Mouse (Mus musculus) liver, embryonic 14.5 days (tissue): ENCODE results near the gene Enox1.

Experiments used
- CTCF ChIP-seq: IDR thresholded peaks from 2 replicates; pipeline ENCODE4 v1.5.1; 2016; ENCODE audit warnings: antibody characterized with exemption, low read depth, control low read depth
- EP300 ChIP-seq: IDR thresholded peaks from 2 replicates; pipeline ENCODE4 v1.6.1; 2016; ENCODE audit warnings: antibody characterized with exemption, low read depth

GRCm38 (mm10) chr14:77578355-77578754 lies 421.8 kb downstream of the Enox1 start:
- TF ChIP-seq EP300 (no peak), CTCF (no peak)
